Mouse (Mus musculus): Measurements from ENCODE around the gene Misp. TPM values are rescaled to one million over a fixed set of nuclear protein-coding genes. Genes with fewer than 3 reads are reported as not detected.

Misp gene
- polyA plus RNA-seq, 1 experiment from 2014 or later: 0.50 TPM

DNA sequence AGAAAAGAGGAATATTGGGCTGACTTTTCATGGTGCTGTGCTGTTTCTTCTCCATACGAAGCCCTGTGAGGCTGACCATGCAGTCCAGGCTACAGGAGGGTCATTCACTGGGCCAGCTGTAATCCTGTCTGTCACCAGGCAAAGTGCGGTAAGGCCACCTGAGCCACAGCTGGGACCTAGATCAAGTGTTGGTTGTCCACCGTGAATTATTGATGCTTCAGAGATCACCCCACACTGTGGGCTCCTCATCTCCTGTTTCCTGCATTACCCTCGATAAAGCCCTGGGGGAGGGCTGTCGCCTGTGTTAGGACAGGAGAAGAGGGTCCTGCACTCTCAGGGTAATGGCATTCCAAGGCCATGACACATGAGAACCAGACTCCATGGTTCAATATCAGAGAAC is 25.8 kb downstream of the Misp start:
- peaks cover 16% of the 10 kb centered on the region for H3K4me1 ChIP-seq (replicated peaks)
- WGBS (ENCODE audit: insufficient replicate concordance): 48% methylated on average over 5 of the region's 5 CpGs
- H3K27me3 ChIP-seq: 0 out of 2 replicates have a peak, but pooled peaks cover 3% of the 10 kb centered on the region
- H3K9ac ChIP-seq: no peak overlapping the region
- ATAC-seq (ENCODE audit: insufficient read depth): no peak
- H3K27ac ChIP-seq (replicated peaks): no peak overlapping the region
- H3K4me3 ChIP-seq (replicated peaks): no peak overlapping the region
- no peaks in the 10 kb centered on the region for H3K36me3 ChIP-seq (replicated peaks)
- H3K9me3 ChIP-seq (replicated peaks): no peaks in the 10 kb centered on the region
- H3K4me2 ChIP-seq: no peak overlapping the region

DNA sequence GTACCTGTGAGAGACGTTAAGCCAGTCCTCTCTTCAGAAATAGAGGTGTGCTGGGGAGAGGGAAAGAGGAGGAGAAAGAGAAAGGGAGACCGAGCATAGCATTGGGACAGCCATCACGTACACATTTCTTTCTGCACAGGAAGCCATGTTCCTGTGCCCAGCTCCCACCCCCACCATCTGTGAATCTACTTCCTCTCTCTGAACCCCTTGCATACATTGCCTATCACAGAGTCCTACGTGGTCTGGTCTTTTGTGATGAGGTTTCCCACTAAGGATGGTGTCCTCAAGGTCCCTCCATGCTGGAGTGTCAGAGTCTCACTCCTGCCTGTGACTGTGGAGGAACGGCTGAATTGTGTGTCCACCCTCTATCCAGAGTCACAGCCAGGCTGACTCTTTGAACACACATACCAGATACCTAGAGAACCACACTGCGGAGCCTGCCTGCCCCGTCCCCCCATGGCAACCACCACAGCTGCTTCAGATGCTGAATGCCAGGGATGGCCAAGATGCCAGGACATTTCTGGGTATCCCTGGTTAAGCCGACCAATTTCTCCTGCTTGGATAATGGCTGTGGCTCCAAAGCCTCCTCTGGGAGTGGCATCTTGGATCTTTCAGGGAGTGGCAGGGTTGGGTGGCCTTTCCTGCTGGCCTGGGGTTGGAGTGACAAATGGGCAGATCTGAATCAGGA is 29.3 kb downstream of the Misp start:
- H3K27me3 ChIP-seq: 0 out of 2 replicates have a peak, but pooled peaks cover 3% of the 10 kb centered on the region
- ATAC-seq (ENCODE audit: insufficient read depth): no peak
- no peaks in the 10 kb centered on the region for H3K36me3 ChIP-seq (replicated peaks)
- 38% methylated on average over 8 of the region's 8 CpGs for WGBS (ENCODE audit: insufficient replicate concordance)
- no peaks in the 10 kb centered on the region for H3K9me3 ChIP-seq (replicated peaks)
- no peak overlapping the region for H3K4me2 ChIP-seq
- peaks cover 41% of the 10 kb centered on the region for H3K4me1 ChIP-seq (replicated peaks)
- H3K9ac ChIP-seq: no peak overlapping the region
- no peak overlapping the region for H3K27ac ChIP-seq (replicated peaks)
- no peak overlapping the region for H3K4me3 ChIP-seq (replicated peaks)

- Histone ChIP-seq H3K4me1 (replicated peaks) (peaks cover 54% of the 10 kb centered on the region), H3K4me3 (replicated peaks) (no peak overlapping the region), H3K9ac (no peak overlapping the region; the same call in 1 of the 2 replicates), H3K27me3 (0 out of 2 replicates have a peak, but pooled peaks cover 3% of the 10 kb centered on the region), H3K27ac (replicated peaks) (peak overlapping the region; percentile 95), H3K9me3 (replicated peaks) (no peaks in the 10 kb centered on the region), H3K4me2 (peak overlapping the region; percentile 98), H3K36me3 (replicated peaks) (peaks cover 5% of the 10 kb centered on the region)
- 54% methylated on average over 3 of the region's 3 CpGs for WGBS (ENCODE audit: insufficient replicate concordance)
- no peak for ATAC-seq (ENCODE audit: insufficient read depth)
Measured at GRCm38 (mm10) chr10:79851653-79852052, 30.9 kb downstream of the Misp start.

GRCm38 (mm10) chr10:79852107-79852789 is 31.5 kb downstream of the Misp start:
- H3K4me1 ChIP-seq (replicated peaks): peaks cover 60% of the 10 kb centered on the region

DNA sequence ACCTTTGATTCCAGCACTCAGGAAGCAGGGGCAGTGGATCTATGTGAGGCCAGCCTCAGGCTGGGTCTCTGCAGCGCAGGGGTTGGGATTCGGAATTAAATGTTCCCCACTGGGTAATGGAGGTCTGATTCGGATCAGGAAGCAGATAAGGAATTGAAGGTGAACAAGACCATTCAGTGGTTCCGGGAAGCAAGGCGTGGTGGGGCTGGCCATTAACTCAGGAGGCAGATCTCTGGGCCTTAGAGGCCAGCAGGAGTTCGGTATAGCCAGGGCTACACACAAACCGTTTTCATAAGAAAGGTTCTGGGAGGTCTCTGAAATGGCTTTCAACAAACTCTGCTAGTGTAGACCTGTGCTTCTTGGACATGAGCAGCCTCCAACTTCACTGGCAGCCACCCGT is 32.0 kb downstream of the Misp start:
- peak overlapping the region; percentile 98 for H3K4me2 ChIP-seq
- H3K36me3 ChIP-seq (replicated peaks): peaks cover 17% of the 10 kb centered on the region
- peaks cover 65% of the 10 kb centered on the region for H3K4me1 ChIP-seq (replicated peaks)
- no peak for ATAC-seq (ENCODE audit: insufficient read depth)
- H3K27ac ChIP-seq (replicated peaks): peak overlapping the region; percentile 95
- H3K9me3 ChIP-seq (replicated peaks): no peaks in the 10 kb centered on the region
- 24% methylated on average over 8 of the region's 8 CpGs for WGBS (ENCODE audit: insufficient replicate concordance)
- H3K27me3 ChIP-seq: 0 out of 2 replicates have a peak, but pooled peaks cover 3% of the 10 kb centered on the region
- H3K9ac ChIP-seq: peak overlapping the region; percentile 64
- peak overlapping the region; percentile 97 for H3K4me3 ChIP-seq (replicated peaks)

More at GRCm38 (mm10) chr10:79852107-79852789, 31.5 kb downstream of the Misp start:
- 36% methylated on average over 9 of the region's 9 CpGs for WGBS (ENCODE audit: insufficient replicate concordance)
- Histone ChIP-seq H3K9me3 (replicated peaks) (no peaks in the 10 kb centered on the region), H3K27me3 (0 out of 2 replicates have a peak, but pooled peaks cover 3% of the 10 kb centered on the region), H3K36me3 (replicated peaks) (peaks cover 11% of the 10 kb centered on the region), H3K27ac (replicated peaks) (peak overlapping the region; percentile 95), H3K4me2 (peak overlapping the region; percentile 98), H3K4me3 (replicated peaks) (no peak overlapping the region; the same call in 1 of the 2 replicates), H3K9ac (peak overlapping the region; percentile 64)
- no peak for ATAC-seq (ENCODE audit: insufficient read depth)

DNA sequence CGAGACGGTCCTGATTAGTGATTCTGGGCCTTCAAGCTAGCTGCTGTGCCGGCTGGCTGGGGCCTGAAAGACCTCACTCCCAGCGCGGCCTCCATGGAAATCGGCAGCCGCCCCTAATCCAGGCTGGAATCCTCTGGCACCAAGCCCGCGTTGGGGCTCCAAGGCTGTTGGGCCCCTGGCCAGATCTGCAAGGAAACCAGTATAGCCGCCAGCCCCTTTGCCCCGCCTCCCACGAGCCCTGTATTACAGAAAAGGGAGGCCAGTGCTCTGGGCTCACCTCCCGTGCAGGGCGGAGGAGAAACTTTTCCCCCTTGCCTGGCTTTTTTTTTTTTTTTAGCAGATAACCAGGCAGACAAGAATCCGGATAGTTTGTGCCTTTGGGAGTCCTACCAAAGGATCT is 32.6 kb downstream of the Misp start:
- ATAC-seq (ENCODE audit: insufficient read depth): no peak
- peak overlapping the region; percentile 95 for H3K27ac ChIP-seq (replicated peaks)
- WGBS (ENCODE audit: insufficient replicate concordance): 1% methylated on average over 15 of the region's 15 CpGs
- H3K4me2 ChIP-seq: peak overlapping the region; percentile 98
- peak overlapping the region; percentile 64 for H3K9ac ChIP-seq
- H3K27me3 ChIP-seq: 0 out of 2 replicates have a peak, but pooled peaks cover 3% of the 10 kb centered on the region
- no peaks in the 10 kb centered on the region for H3K9me3 ChIP-seq (replicated peaks)
- H3K4me1 ChIP-seq (replicated peaks): peaks cover 71% of the 10 kb centered on the region
- H3K4me3 ChIP-seq (replicated peaks): peak overlapping the region; percentile 97
- peaks cover 22% of the 10 kb centered on the region for H3K36me3 ChIP-seq (replicated peaks)

DNA sequence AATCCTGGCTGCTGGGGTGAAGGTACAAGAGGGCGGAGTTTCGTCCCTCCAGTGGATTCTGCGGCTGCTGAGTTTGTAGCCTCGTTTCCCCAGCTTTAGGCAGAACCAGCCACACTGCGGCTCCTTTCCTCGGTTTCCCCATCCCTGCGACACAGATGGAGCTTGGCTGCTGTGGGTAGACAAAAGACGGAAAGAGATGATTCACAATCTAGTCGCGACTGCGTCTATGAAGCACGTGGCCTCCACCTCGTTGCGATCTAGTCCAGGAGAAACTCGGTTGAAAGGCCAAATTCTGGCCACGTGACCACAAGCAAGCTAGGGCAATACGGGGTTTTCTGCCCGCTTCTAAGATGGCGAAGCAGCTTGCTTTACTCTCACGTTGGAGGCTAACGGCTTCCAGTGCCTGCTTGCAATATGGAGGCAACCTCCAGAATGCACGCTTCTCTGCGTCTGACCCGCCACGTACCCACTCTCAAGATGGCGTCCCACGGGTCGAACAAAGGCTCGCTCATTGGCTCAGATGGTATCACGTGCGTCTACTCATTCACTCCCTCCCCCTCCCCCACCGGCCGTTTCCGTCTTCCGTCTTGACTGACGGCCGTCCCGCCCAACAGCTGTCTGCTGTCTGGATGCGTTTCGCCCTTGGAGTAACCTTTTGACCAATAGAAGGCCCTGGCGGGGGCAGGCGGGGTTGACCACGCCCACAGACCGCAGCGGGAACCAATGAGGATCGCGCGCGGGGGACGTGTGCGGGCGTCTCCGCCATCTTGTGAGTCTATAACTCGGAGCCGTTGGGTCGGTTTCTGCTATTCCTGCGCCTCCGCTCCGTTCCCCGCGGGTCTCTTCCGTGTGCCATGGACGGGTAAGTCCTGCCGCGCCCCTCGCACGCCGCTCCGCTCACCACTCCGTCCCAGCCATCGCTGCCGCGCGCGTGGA is 33.3 kb downstream of the Misp start, which contains the start of gene Ptbp1:
Ptbp1 (plus strand) TSS at position 568 of the 936 bp plus-strand sequence.
- Histone ChIP-seq H3K9ac (peak within 1 kb of the TSS; percentile 93), H3K27ac (replicated peaks) (peak within 1 kb of the TSS; percentile 97), H3K27me3 (no peaks in the 10 kb centered on the region), H3K9me3 (replicated peaks) (no peaks in the 10 kb centered on the region), H3K4me3 (replicated peaks) (peak within 1 kb of the TSS; percentile 97), H3K36me3 (replicated peaks) (peaks cover 30% of the 10 kb centered on the region), H3K4me2 (peak within 1 kb of the TSS; percentile 98), H3K4me1 (replicated peaks) (peaks cover 75% of the 10 kb centered on the region)
- peak; percentile 89 for ATAC-seq (ENCODE audit: insufficient read depth)
- under 1% methylated on average over 75 of the region's 75 CpGs for WGBS (ENCODE audit: insufficient replicate concordance)

GRCm38 (mm10) chr10:79854801-79855541 is 34.2 kb downstream of the Misp start:
- Histone ChIP-seq H3K9ac (peak overlapping the region; percentile 93), H3K36me3 (replicated peaks) (peaks cover 38% of the 10 kb centered on the region), H3K4me1 (replicated peaks) (peaks cover 78% of the 10 kb centered on the region), H3K4me3 (replicated peaks) (peak overlapping the region; percentile 97), H3K27ac (replicated peaks) (peak overlapping the region; percentile 97), H3K9me3 (replicated peaks) (no peaks in the 10 kb centered on the region), H3K4me2 (peak overlapping the region; percentile 87), H3K27me3 (no peaks in the 10 kb centered on the region)
- peak; percentile 19 for ATAC-seq (ENCODE audit: insufficient read depth)
- WGBS (ENCODE audit: insufficient replicate concordance): under 1% methylated on average over 83 of the region's 83 CpGs

DNA sequence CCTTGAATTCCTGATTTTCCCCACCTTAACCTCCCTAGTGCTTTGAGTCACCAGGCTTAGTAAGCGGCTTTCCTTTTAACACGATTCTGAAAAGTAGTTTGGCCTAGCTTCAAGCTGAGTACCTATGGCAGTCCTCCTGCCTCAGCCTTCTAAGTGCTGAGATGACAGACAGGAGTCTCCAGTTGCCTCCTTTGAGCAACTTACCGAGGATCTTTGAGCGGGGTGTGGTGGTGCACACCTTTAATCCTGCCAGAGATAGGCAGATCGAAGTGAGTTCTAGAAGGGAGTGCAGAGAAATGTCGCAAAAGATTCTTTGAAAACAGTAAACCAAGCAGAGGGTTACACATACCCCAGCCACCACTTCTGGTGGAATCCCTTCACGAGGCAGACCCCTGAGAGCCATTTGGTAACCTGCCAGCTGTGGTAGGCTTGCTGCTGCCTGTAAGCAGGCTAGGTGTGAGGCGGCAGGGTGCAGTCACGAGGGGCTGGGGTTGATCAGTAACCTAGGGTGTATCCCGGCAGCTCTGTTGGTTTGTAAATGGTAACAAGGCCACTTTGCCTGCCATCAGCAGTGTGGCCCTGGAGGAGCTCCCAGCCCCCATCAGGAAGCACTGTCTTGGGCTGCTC is 34.9 kb downstream of the Misp start:
- H3K27me3 ChIP-seq: no peaks in the 10 kb centered on the region
- ATAC-seq (ENCODE audit: insufficient read depth): no peak
- H3K4me3 ChIP-seq (replicated peaks): peak overlapping the region; percentile 97
- H3K36me3 ChIP-seq (replicated peaks): peaks cover 45% of the 10 kb centered on the region
- peak overlapping the region; percentile 97 for H3K27ac ChIP-seq (replicated peaks)
- H3K9ac ChIP-seq: peak overlapping the region; percentile 93
- H3K9me3 ChIP-seq (replicated peaks): no peaks in the 10 kb centered on the region
- H3K4me2 ChIP-seq: peak overlapping the region; percentile 87
- under 1% methylated on average over 10 of the region's 10 CpGs for WGBS (ENCODE audit: insufficient replicate concordance)
- H3K4me1 ChIP-seq (replicated peaks): peaks cover 76% of the 10 kb centered on the region

DNA sequence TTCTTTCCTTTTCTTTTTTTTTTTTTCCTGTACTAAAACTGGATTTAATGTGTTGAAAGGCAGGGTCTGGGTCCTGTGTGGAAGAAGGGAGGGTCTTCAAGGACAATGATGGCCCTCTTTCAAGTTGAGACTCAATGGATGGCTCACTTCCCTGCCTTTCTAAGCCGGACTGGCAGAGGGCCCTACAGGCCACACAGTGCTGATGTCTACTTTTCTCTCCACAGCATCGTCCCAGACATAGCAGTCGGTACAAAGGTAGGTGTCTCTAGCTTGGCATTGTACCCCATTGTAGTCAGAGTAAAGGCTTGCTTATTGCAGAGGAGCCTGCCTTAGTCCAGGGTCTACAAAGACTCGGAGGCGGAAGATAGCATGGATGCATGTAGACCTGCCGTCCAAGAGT is 35.5 kb downstream of the Misp start:
- Histone ChIP-seq H3K4me2 (peak overlapping the region; percentile 87), H3K27me3 (no peaks in the 10 kb centered on the region), H3K9me3 (replicated peaks) (no peaks in the 10 kb centered on the region), H3K27ac (replicated peaks) (peak overlapping the region; percentile 97), H3K9ac (peak overlapping the region; percentile 93), H3K4me1 (replicated peaks) (peaks cover 72% of the 10 kb centered on the region), H3K4me3 (replicated peaks) (peak overlapping the region; percentile 97), H3K36me3 (replicated peaks) (peaks cover 51% of the 10 kb centered on the region)
- WGBS (ENCODE audit: insufficient replicate concordance): 29% methylated on average over 6 of the region's 6 CpGs
- ATAC-seq (ENCODE audit: insufficient read depth): no peak

Data from liver, embryonic 15.5 days (tissue).